19 mouse cellular contexts compared by ENCODE assay signal in the genomic region with DNA sequence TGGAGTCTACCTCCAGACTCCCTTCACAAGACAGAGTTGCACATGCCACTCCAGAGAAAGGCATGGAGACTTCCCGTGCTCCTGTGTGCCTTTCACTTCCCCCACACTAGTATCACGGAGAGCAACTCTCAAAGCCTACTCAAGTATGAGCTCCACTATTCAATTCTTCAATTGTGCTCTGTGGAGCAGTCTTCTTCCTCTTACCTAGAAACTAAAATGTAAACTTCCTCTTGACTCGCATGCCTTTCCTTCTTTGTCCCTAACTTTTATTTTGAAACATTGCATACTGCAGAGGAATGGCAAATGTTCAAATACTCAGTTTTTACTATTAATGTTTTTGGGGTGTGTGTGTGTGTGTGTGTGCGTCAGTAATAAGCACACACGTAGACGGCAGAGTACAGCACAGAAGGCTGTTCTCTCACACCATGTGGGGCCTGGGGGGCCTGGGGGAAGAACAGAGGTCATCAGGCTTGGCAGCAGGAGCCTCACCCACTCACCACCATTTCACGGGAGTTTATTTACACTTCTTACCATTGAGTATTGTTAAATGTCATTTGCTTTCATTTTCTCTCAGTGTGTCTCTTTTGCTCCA. TPM values are rescaled to one million over a fixed set of nuclear protein-coding genes. Genes with fewer than 3 reads are reported as not detected.
DNase-seq lines count a peak whose midpoint lies in the region; ATAC-seq and TF ChIP-seq lines count a peak whose summit lies in the region.
"Had no signal": no experiment of that assay in that cellular context is flagged by ENCODE, and none has a peak within 500 bp of the region (broad histone marks: within the 10 kb centered on the region; RNA-seq: fewer than 3 reads in every experiment).

No protein-coding gene starts in this region.

- no peak overlapping the region for H3K4me3 ChIP-seq in liver, embryonic 15.5 days (replicated peaks)
- no peak overlapping the region; the same call in 1 of the 2 replicates for H3K4me3 ChIP-seq in G1E (ENCODE audit: low read depth, low read length)
- H3K4me3 ChIP-seq: embryonic facial prominence, embryonic 12.5 days; forebrain, embryonic 15.5 days; heart, embryonic 12.5 days; hindbrain, embryonic 12.5 days; stomach, embryonic 15.5 days had no signal

- H3K9ac ChIP-seq in liver, embryonic 15.5 days: no peak overlapping the region
- H3K9ac ChIP-seq: embryonic facial prominence, embryonic 12.5 days; forebrain, embryonic 15.5 days; heart, embryonic 12.5 days; hindbrain, embryonic 12.5 days; stomach, embryonic 15.5 days had no signal

- H3K4me1 ChIP-seq in liver, embryonic 15.5 days (replicated peaks): peaks cover 51% of the 10 kb centered on the region
- H3K4me1 ChIP-seq in G1E (ENCODE audit: insufficient read depth, low read depth, low read length): peaks cover 43% of the 10 kb centered on the region
- H3K4me1 ChIP-seq: embryonic facial prominence, embryonic 12.5 days; forebrain, embryonic 15.5 days; hindbrain, embryonic 12.5 days had no signal

- WGBS in liver, embryonic 15.5 days (ENCODE audit: insufficient replicate concordance): 60% methylated on average over 7 of the region's 7 CpGs

- H3K27me3 ChIP-seq in liver, embryonic 15.5 days: no peaks in the 10 kb centered on the region
- H3K27me3 ChIP-seq in G1E (ENCODE audit: insufficient read depth, low read length): no peaks in the 10 kb centered on the region
- H3K27me3 ChIP-seq: embryonic facial prominence, embryonic 12.5 days; forebrain, embryonic 15.5 days; heart, embryonic 12.5 days; hindbrain, embryonic 12.5 days; Patski; stomach, embryonic 15.5 days had no signal

- peak overlapping the region; percentile 6; the same call in 1 of the 2 replicates for H3K27ac ChIP-seq in liver, embryonic 15.5 days (replicated peaks)
- H3K27ac ChIP-seq: embryonic facial prominence, embryonic 12.5 days; forebrain, embryonic 15.5 days; hindbrain, embryonic 12.5 days; stomach, embryonic 15.5 days had no signal

- no peak for ATAC-seq in liver, embryonic 15.5 days (ENCODE audit: insufficient read depth)
- 0 out of 2 replicates have a peak, but pooled peaks have one; percentile 22 for ATAC-seq in G1E (ENCODE audit: extremely low read depth, insufficient number of reproducible peaks, low FRiP score, poor library complexity, severe bottlenecking)
- 0 out of 2 replicates have a peak, but pooled peaks have one; percentile 12 for ATAC-seq in erythroid progenitor cell, adult 5-6 weeks (replicated peaks; ENCODE audit: low FRiP score, poor library complexity, severe bottlenecking)
- ATAC-seq in megakaryocyte-erythroid progenitor cell, adult 5-6 weeks (replicated peaks; ENCODE audit: low FRiP score, low TSS enrichment, poor library complexity, severe bottlenecking): 0 out of 2 replicates have a peak, but pooled peaks have one; percentile 28
- ATAC-seq: forebrain, embryonic 15.5 days; midbrain, embryonic 16.5 days; Patski had no signal

- H3K9me3 ChIP-seq in liver, embryonic 15.5 days (replicated peaks): no peaks in the 10 kb centered on the region
- no peaks in the 10 kb centered on the region for H3K9me3 ChIP-seq in G1E (replicated peaks)
- H3K9me3 ChIP-seq: embryonic facial prominence, embryonic 12.5 days; forebrain, embryonic 15.5 days; heart, embryonic 12.5 days; hindbrain, embryonic 12.5 days; stomach, embryonic 15.5 days had no signal

- no peak overlapping the region for H3K4me2 ChIP-seq in liver, embryonic 15.5 days
- H3K4me2 ChIP-seq: embryonic facial prominence, embryonic 12.5 days; forebrain, embryonic 15.5 days; heart, embryonic 12.5 days; hindbrain, embryonic 12.5 days; stomach, embryonic 15.5 days had no signal

- no peaks in the 10 kb centered on the region for H3K36me3 ChIP-seq in liver, embryonic 15.5 days (replicated peaks)
- H3K36me3 ChIP-seq in G1E (replicated peaks): no peaks in the 10 kb centered on the region
- H3K36me3 ChIP-seq: embryonic facial prominence, embryonic 12.5 days; forebrain, embryonic 15.5 days; hindbrain, embryonic 12.5 days; stomach, embryonic 15.5 days had no signal

- DNase-seq in liver: no peak
- DNase-seq in G1E (ENCODE audit: low spot score): no peak
- DNase-seq in cerebellum, adult 11 months: no peak
- DNase-seq in kidney, adult 8-10 months: no peak
- DNase-seq: adrenal gland, adult 8-10 months; cerebellum, postnatal 10 days; gastrocnemius, postnatal 25 days; heart, postnatal 14 days; right cerebral cortex, postnatal 14 days had no signal

- no peak for TF ChIP-seq CTCF in G1E (IDR thresholded peaks at IDR 0.05; ENCODE audit: low read depth, low read length)

RNA-seq across cellular contexts. Expression of gene Gadd45a, which starts 20.6 kb away (rescaled TPM):
- polyA plus RNA-seq in liver, embryonic 15.5 days (2015; fragmentation: Nextera tagmentation; extraction: Ambion mirVana): 64.3 and 72.9 TPM in 2 replicates
- 118 and 134 TPM in 2 replicates for total RNA-seq in G1E (2014; fragmentation: Nextera tagmentation)
- 110 and 118 TPM in 2 replicates for total RNA-seq in G1E (2017)
- 111 and 121 TPM in 2 replicates for polyA plus RNA-seq in G1E (2012)
- 113 and 203 TPM in 2 replicates for total RNA-seq in erythroid progenitor cell, adult 5-6 weeks (2015; ENCODE audit: low replicate concordance)
- 152 and 192 TPM in 2 replicates for total RNA-seq in erythroid progenitor cell, adult 5-6 weeks (2017; ENCODE audit: low replicate concordance)
- 40.4 and 43.7 TPM in 2 replicates for total RNA-seq in megakaryocyte-erythroid progenitor cell, adult 5-6 weeks (2014; fragmentation: Nextera tagmentation)
- 94.9 and 97.9 TPM in 2 replicates for total RNA-seq in megakaryocyte-erythroid progenitor cell, adult 5-6 weeks (2017)
